Mouse (Mus musculus) Patski (cell line): Measurements from ENCODE around the gene Olfr1122. TPM values are rescaled to one million over a fixed set of nuclear protein-coding genes. Genes with fewer than 3 reads are reported as not detected.
"Not testable (repeated sequence)": the region's sequence is repeated elsewhere in the genome, so short reads cannot be mapped to it uniquely, and the experiment has no call there.

Source experiments
- ATAC-seq: fragments of 100-300 bp; one replicate; pipeline ENCODE4 v1.8.0; 2021
- CTCF ChIA-PET: fragments of 350-600 bp; sonication (Branson Sonifier 250); formaldehyde crosslinking; loops from one replicate; lab custom pipeline; 2022; ENCODE audit warnings: inconsistent platforms; lab: Charles Lee
- POLR2A ChIA-PET: fragments of 350-600 bp; sonication (Branson Sonifier 250); formaldehyde crosslinking; loops from one replicate; lab custom pipeline; 2022; ENCODE audit warnings: antibody characterized with exemption, inconsistent platforms; lab: Charles Lee
- DNase-seq: peaks from one replicate; pipeline ENCODE4 v3.0.0-alpha.2; 2011; ENCODE audit warnings: low read depth, low spot score
- H3K27me3 ChIP-seq: fragments of 371-371 bp; one replicate; pipeline ENCODE4 v1.5.1; 2021
- CTCF ChIP-seq: fragments of 100-300 bp; IDR thresholded peaks from one replicate; pipeline ENCODE4 v1.5.1; 2021
- in situ Hi-C: fragments of 300-500 bp; cut with MboI; formaldehyde crosslinking; loops from 3 replicates; pipeline ENCODE4 v1.11.1; 2018; ENCODE audit warnings: low pct_unique_long_range_greater_than_20kb, mixed read lengths
- polyA plus RNA-seq: library from polyadenylated mRNA; unstranded; gene quantifications from one replicate; pipeline ENCODE4 v1.2.3, GENCODE M21; 2021

Olfr1122 gene
- not detected for polyA plus RNA-seq

DNA sequence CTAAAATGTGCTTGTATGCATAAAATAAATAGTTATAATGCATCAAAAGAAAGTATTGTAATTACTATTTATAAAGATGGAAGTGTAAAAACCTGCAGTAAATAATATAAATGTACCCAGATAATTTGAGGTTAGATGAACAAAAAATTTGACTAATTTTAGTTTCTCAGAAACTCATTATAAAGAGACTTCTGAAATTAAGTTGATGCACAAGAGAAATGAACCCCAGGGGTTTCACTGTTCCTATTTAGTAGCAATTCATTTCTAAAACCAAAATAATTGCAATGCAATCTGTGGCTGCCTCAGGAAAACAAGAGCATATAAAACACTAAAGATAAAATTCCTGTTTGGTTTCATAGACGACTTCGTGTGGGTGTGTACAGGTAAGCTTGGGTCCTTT, at the start of gene Olfr1122:
Olfr1122 (plus strand) TSS at position 301 of the 400 bp plus-strand sequence.
- CTCF ChIA-PET: no interaction called here
- no peaks in the 10 kb centered on the region for H3K27me3 ChIP-seq
- POLR2A ChIA-PET: no interaction called here
- DNase-seq: no peak
- no peak for TF ChIP-seq CTCF
- in situ Hi-C loops: no loop called here
- ATAC-seq: no peak

DNA sequence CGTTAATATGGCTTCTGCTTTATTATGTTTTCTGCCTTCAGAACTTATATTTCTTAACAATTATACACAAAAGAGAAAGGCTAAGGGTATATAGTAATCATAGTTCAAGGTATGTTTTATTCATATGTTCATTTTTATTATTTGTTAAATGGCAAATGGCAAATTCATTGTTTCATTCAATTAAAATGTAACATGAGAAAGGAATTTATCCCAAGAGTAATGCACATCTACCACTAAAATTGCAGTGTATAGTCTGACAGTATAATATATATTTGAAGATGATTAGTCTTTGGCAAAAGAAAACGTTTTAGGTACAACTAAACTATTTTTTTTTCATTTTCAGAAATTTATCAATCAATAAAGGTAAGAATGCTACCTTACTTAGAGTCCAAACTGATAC, 31.1 kb upstream of the Olfr1122 start, which contains the start of gene Olfr1120:
Olfr1120 (plus strand) TSS at position 301 of the 400 bp plus-strand sequence.
- no peak for DNase-seq
- in situ Hi-C loops: no loop called here
- no peak for ATAC-seq
- ChIA-PET POLR2A (no interaction called here), CTCF (no interaction called here)
- no peaks in the 10 kb centered on the region for H3K27me3 ChIP-seq
- TF ChIP-seq CTCF: no peak

- in situ Hi-C loops, H3K27me3 ChIP-seq, POLR2A ChIA-PET, ATAC-seq, DNase-seq, CTCF ChIA-PET: not testable (repeated sequence)
Observed at GRCm38 (mm10) chr2:87360121-87360520, 25.5 kb upstream of the Olfr1122 start.

GRCm38 (mm10) chr2:87369595-87369994, 16.1 kb upstream of the Olfr1122 start, which contains the start of gene Olfr1121:
Olfr1121 (plus strand) TSS chr2:87369895.
- no peak for TF ChIP-seq CTCF
- no peaks in the 10 kb centered on the region for H3K27me3 ChIP-seq
- DNase-seq (no peak), ATAC-seq (no peak)
- in situ Hi-C loops: no loop called here
- POLR2A ChIA-PET: no interaction called here
- CTCF ChIA-PET: no interaction called here

DNA sequence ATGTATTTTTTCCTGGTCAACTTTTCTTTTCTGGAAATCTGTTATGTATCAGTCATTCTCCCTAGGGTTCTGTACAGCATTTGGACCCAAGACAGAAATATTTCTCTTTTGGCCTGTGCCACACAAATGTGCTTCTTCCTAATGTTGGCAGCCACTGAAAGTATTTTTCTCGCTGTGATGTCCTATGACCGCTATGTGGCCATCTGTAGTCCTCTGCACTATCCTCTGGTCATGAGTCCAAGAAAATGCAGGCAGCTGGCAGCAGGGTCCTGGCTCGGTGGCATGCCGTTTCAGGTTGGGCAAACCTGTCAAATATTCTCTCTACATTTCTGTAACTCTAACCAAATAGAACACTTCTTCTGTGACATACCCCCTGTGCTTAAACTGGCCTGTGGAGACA, 13.9 kb upstream of the Olfr1122 start:
- no peaks in the 10 kb centered on the region for H3K27me3 ChIP-seq
- ChIA-PET POLR2A (no interaction called here), CTCF (no interaction called here)
- ATAC-seq: no peak
- TF ChIP-seq CTCF: no peak
- DNase-seq: no peak
- in situ Hi-C loops: no loop called here

- no peak for ATAC-seq
- POLR2A ChIA-PET: no interaction called here
- no peaks in the 10 kb centered on the region for H3K27me3 ChIP-seq
- in situ Hi-C loops: no loop called here
- CTCF ChIA-PET: no interaction called here
- no peak for TF ChIP-seq CTCF
- DNase-seq: no peak
Observed at GRCm38 (mm10) chr2:87383935-87384334, 1.7 kb upstream of the Olfr1122 start.

DNA sequence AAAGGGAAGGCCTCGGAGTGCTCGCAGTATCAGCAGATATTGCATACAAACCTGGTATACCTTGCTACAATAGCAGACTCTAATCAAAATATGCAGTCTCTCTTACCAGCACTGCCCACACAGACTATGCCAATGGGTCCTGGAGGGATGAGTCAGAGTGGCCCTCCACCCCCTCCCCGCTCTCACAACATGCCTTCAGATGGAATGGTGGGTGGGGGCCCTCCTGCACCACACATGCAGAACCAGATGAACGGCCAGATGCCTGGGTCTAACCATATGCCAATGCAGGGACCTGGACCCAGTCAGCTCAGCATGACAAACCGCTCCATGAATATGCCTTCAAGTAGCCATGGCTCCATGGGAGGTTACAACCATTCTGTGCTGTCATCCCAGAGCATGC, 8.0 kb downstream of the Olfr1122 start:
- H3K27me3 ChIP-seq, DNase-seq, POLR2A ChIA-PET, in situ Hi-C loops, ATAC-seq, CTCF ChIA-PET: not testable (repeated sequence)

GRCm38 (mm10) chr2:87394686-87395085, 9.0 kb downstream of the Olfr1122 start:
- POLR2A ChIA-PET, DNase-seq, H3K27me3 ChIP-seq, CTCF ChIA-PET, ATAC-seq, in situ Hi-C loops: not testable (repeated sequence)

- POLR2A ChIA-PET: no interaction called here
- DNase-seq: no peak
- no peak for ATAC-seq
- no peaks in the 10 kb centered on the region for H3K27me3 ChIP-seq
- in situ Hi-C loops: no loop called here
- CTCF ChIA-PET: no interaction called here
- no peak for TF ChIP-seq CTCF
Observed at GRCm38 (mm10) chr2:87416335-87416734, 30.7 kb downstream of the Olfr1122 start, which contains the start of gene Olfr1123. Olfr1123 (plus strand) TSS chr2:87416635.

- no peaks in the 10 kb centered on the region for H3K27me3 ChIP-seq
- in situ Hi-C loops: no loop called here
- POLR2A ChIA-PET: no interaction called here
- DNase-seq: no peak
- TF ChIP-seq CTCF: no peak
- CTCF ChIA-PET: no interaction called here
- no peak for ATAC-seq
Observed at GRCm38 (mm10) chr2:87429975-87430374, 44.3 kb downstream of the Olfr1122 start, which contains the start of gene Olfr1124. Olfr1124 (plus strand) TSS chr2:87430275.

DNA sequence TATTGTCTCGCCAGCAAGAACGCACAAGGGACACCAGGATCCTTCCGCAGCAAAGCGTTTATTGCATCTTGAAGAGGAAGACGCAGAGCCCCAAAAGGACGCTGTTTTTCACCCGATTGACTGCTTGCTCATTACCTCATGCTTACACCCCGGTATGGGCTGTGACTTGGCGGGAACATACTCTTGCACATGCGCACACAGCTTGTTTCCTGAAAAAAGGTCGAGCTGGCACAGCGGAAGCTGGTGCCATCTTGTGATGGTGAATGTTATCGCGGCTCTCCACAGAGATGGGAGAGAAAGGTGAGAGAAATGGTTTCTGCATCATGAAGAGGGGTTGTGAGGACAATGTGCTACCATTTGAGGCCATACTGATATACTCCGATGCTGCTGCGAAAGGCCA, 52.1 kb downstream of the Olfr1122 start:
- in situ Hi-C loops: no loop called here

More for the DNA sequence above, 52.1 kb downstream of the Olfr1122 start:
- ChIA-PET POLR2A (no interaction called here), CTCF (no interaction called here)
- TF ChIP-seq CTCF: no peak
- no peaks in the 10 kb centered on the region for H3K27me3 ChIP-seq
- ATAC-seq (no peak), DNase-seq (no peak)

Other genes with a start within 250 kb of the Olfr1122 start
- gene Olfr1110, start 245.5 kb upstream of the Olfr1122 start, polyA plus RNA-seq: not detected
- not detected for gene Olfr1111, start 233.2 kb upstream of the Olfr1122 start, polyA plus RNA-seq
- not detected for gene Olfr1112, start 198.1 kb upstream of the Olfr1122 start, polyA plus RNA-seq
- not detected for gene Olfr1113, start 176.9 kb upstream of the Olfr1122 start, polyA plus RNA-seq
- gene Olfr1115, start 137.8 kb upstream of the Olfr1122 start, polyA plus RNA-seq: not detected
- gene Olfr1116, start 118.3 kb upstream of the Olfr1122 start, polyA plus RNA-seq: not detected
- gene Olfr1118, start 78.3 kb upstream of the Olfr1122 start, polyA plus RNA-seq: not detected
- gene Olfr1120, start 31.0 kb upstream of the Olfr1122 start, polyA plus RNA-seq: not detected
- not detected for gene Olfr1121, start 16.0 kb upstream of the Olfr1122 start, polyA plus RNA-seq
- not detected for gene Olfr1123, start 30.8 kb downstream of the Olfr1122 start, polyA plus RNA-seq
- gene Olfr1124, start 44.4 kb downstream of the Olfr1122 start, polyA plus RNA-seq: not detected
- gene Olfr1126, start 68.1 kb downstream of the Olfr1122 start, polyA plus RNA-seq: not detected
- not detected for gene Pramel7, start 111.2 kb downstream of the Olfr1122 start, polyA plus RNA-seq
- not detected for gene Pramel6, start 120.7 kb downstream of the Olfr1122 start, polyA plus RNA-seq
- gene Olfr153, start 145.9 kb downstream of the Olfr1122 start, polyA plus RNA-seq: not detected
- not detected for gene Olfr1128, start 159.7 kb downstream of the Olfr1122 start, polyA plus RNA-seq
- gene Olfr1129, start 188.1 kb downstream of the Olfr1122 start, polyA plus RNA-seq: not detected
- gene Olfr1130, start 220.4 kb downstream of the Olfr1122 start, polyA plus RNA-seq: not detected
- gene Olfr1131, start 241.3 kb downstream of the Olfr1122 start, polyA plus RNA-seq: not detected